ENCODE assay signal across 9 mouse cellular contexts in genomic region chr10:67190261-67190660, GRCm38 (mm10).
DNase-seq lines count a peak whose midpoint lies in the region; TF ChIP-seq lines count a peak whose summit lies in the region.
"Had no signal": no experiment of that assay in that cellular context is flagged by ENCODE, and none has a peak within 500 bp of the region (broad histone marks: within the 10 kb centered on the region; RNA-seq: fewer than 3 reads in every experiment).

No protein-coding gene starts in this region.

- TF ChIP-seq CTCF in brain, embryonic 14.5 days (IDR thresholded peaks at IDR 0.05; ENCODE audit: borderline replicate concordance, extremely low read depth, insufficient read depth, insufficient read length) = no peak

- H3K4me1 ChIP-seq in forebrain, embryonic 10.5 days = peaks cover 34% of the 10 kb centered on the region

- WGBS in forebrain, embryonic 10.5 days = 98% methylated on average over 1 of the region's 1 CpGs

- TF ChIP-seq POLR2A in brain, embryonic 14.5 days (IDR thresholded peaks at IDR 0.05; ENCODE audit: borderline replicate concordance, extremely low read depth, insufficient read depth, insufficient read length, poor library complexity, severe bottlenecking) = no peak

- H3K36me3 ChIP-seq in forebrain, embryonic 10.5 days (replicated peaks) = peaks cover 43% of the 10 kb centered on the region

- no peaks in the 10 kb centered on the region; the same call in 1 of the 2 replicates for H3K9me3 ChIP-seq in forebrain, embryonic 10.5 days
- H3K9me3 ChIP-seq: heart, embryonic 13.5 days had no signal

- peak; percentile 35 for DNase-seq in kidney, postnatal 10 days
- DNase-seq in kidney, postnatal 4 days = no peak
- DNase-seq in CD4-positive helper T cell, adult 2 months (ENCODE audit: low read depth, low spot score) = peak; percentile 52
- peak; percentile 44 for DNase-seq in brain, embryonic 14.5 days (ENCODE audit: low read depth)
- DNase-seq in lung, postnatal 36 days = peak; percentile 66
- DNase-seq in MN1 (ENCODE audit: low spot score) = no peak
- DNase-seq in forebrain, embryonic 10.5 days (ENCODE audit: extremely low spot score, low spot score) = no peak
- no peak for DNase-seq in urinary bladder, postnatal 25 days (ENCODE audit: low spot score)

- no peaks in the 10 kb centered on the region for H3K27me3 ChIP-seq in forebrain, embryonic 10.5 days (ENCODE audit: poor library complexity, severe bottlenecking)
- H3K27me3 ChIP-seq: heart, embryonic 13.5 days had no signal

- no peak overlapping the region for H3K4me3 ChIP-seq in forebrain, embryonic 10.5 days
- H3K4me3 ChIP-seq: heart, embryonic 13.5 days had no signal

- H3K27ac ChIP-seq in forebrain, embryonic 10.5 days = no peak overlapping the region
- H3K27ac ChIP-seq: heart, embryonic 13.5 days had no signal

Comparison
In these comparisons a context has a peak if more than half of its experiments do, and no peak if none do; other contexts are left out.
1. DNase-seq: peak in kidney, postnatal 10 days (single experiment), CD4-positive helper T cell, adult 2 months (single experiment), brain, embryonic 14.5 days (single experiment) and lung, postnatal 36 days (single experiment); none in kidney, postnatal 4 days (0 of 2), MN1 (single experiment), forebrain, embryonic 10.5 days (single experiment) and urinary bladder, postnatal 25 days (single experiment).